Mouse (Mus musculus): ENCODE results near the gene Ehmt1.
"Not testable (repeated sequence)": the region's sequence is repeated elsewhere in the genome, so short reads cannot be mapped to it uniquely, and the experiment has no call there.

Gene Ehmt1

DNA sequence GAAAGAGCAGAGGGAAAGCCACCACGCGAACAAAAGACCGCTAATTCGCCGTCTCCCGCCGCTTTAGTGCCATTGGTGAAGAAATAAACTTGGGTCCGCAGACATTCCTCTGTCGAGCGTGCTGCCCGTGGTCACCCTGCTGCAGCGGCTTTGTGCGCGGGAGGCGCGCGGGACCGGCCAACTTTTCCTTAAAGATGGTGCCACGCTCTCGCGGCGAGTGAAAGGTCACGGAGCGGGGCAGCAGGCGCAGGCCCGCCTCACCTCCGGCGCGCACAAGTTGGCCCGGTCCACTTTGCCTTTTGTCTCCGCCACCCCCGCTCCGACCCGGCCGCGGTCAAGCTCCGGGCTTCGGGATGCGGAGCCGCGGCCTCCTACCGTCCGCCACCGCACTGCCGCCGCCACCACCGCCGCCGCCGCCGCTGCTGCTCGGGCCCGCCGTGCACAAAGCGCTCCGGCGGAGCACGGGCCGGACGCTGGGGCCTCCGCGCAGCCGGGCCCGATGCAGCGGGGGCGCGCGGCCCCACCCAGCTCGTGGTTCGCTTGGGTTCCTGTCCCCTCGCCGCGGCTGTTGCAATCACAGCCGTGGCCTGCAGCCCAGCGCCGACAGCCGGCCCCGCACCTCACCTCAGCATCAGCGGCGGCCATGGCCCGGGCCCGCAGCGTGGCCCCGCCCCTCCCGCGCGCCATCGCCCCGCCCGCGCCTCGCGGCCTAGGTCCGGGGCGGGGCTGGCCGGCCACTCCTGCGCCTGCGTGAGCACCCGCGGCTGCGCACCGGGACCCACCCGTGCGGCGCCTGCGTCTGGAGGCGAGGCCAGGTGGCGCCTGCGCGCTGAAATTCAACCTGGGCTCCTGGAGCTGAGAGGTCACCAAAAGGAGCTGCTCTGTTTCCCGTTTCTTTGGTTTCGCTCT, at the start of gene Ehmt1:
Gene Ehmt1, minus strand, starts transcription at position 685 of the 909 bp plus-strand sequence.
- in situ Hi-C loops (cut with MboI, MseI), result no loop called here

DNA sequence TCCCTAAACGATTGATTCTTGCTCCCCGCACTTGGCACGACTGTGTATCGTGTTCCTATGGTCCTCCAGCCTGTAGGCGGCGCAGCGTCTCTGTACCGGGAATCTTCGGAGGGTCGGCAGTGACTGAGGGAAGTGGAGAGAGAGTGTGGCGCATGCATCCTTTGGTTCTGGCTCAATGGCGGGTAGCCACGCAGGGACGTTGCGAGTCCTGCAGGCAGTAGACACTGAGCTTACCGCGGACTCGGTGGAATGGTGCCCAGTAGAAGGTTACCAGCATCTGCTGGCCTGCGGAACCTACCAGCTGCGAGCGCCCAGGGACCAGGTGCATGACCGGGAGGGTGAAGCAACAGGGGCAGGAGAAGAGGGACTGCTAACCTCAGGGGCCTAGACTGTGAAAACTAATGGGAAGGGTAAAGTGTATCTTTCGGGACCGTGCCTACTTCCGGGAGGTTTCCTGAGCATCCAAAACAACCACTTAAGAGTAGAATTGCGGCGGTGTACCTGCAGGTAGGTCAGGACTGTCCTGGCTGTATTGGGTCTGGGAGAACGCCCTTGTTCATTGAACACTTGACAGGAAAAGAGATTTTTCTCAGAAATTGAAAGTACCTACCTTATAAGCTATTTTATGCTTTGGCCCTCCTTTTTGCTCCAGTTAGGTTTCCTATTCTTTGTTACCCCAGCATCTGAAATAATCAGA, 43.0 kb upstream of the Ehmt1 start, which contains the start of gene Dph7:
Gene Dph7, plus strand, starts transcription at position 97 of the 697 bp plus-strand sequence.
- in situ Hi-C loops (cut with MboI, MseI), result no loop called here

DNA sequence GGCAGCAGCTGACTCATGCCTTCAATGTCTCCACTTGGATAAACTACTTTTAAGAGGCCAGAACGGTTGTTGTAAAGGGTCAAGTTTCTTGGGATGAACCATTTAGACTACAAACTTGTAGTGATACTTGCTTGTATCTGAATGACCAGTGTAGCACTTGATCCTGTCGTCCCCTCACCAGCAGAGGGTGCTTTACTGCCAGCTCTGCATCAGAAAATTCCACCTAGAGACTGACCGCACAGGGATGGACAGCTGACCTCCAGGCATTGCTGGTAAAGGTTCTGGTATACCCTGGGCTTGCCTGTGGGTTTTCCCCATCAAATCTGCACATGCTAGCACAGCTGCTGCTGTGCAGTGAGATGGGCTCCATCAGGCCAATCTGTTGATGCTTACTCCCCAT, 41.5 kb upstream of the Ehmt1 start:
- in situ Hi-C loops (cut with MboI, MseI), result no loop called here

GRCm38 (mm10) chr2:24952537-24953055, 33.2 kb upstream of the Ehmt1 start:
- in situ Hi-C loops (cut with MboI, MseI), result no loop called here

DNA sequence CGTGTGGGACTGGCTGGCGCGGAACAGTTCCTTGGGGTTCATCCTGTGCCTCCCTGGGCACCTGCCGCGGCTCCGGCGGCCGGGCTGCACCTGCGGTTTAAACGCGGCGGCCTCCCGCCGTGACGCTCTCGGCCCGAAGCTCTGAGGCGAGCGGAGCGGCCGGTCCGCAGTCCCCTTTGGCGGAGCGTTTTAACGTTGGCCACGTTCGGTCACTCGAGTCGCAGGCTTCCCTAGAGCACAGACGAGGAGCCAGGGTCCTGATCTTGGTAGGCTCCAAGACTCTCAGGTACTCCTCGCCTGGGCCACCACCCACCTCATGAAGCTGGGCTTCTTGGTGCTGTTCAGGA, 30.7 kb upstream of the Ehmt1 start:
- in situ Hi-C loops (cut with MboI, MseI), result no loop called here

DNA sequence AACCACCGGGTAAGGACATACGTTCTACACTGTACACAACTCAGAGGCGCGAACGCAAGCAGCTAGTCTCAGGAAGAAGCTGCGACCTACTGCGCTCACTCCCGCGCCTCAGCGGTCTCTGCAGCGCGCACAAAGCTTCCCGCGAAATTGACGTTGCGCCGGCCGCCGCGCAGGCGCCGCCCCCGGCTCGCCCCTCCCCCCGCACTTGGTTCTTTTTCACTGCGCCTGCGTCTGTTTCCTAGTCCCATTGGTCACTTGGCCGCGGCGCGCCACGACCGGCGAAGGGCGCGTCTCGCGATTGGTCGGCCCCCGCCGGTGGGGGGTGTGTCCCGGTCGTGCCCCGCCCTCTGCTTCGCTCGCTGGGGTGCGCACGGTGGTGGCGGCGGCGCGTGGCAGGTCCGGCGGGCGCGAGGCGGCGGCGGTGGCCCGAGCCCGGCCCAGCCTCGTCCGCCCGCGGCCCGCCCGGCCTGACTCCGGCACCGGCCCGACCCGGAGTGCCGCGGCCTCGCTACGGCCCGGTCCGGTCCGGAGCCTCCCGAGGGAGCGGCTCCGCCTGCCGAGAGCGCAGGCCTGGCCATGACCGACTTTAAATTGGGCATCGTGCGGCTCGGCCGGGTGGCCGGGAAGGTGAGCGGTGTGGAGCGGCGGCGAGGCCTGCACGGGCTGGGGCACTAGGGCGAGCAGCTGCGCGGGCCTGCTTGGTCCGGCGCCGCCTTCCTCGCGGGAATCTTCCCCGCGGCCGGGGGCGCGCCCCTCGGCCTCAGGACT, 30.2 kb upstream of the Ehmt1 start, which contains the start of gene Zmynd19:
Gene Zmynd19, plus strand, starts transcription at position 372 of the 768 bp plus-strand sequence.
- in situ Hi-C loops (cut with MboI, MseI), result no loop called here

DNA sequence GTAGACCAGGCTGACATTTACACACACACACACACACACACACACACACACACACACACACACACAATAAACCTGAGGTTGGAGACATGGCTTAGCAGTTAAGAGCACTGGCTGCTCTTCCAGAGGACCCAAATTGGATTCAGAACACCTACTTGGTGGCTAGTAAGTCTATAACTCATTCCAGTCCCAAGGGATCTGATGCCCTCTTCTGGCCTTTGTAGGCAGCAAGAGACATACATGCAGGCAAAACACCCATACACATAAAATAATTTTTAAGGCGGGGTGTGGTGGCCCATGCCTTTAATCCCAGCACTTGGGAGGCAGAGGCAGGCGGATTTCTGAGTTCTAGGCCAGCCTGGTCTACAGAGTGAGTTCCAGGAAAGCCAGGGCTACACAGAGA, 24.9 kb upstream of the Ehmt1 start:
- in situ Hi-C loops (cut with MboI, MseI), result not testable (repeated sequence)

GRCm38 (mm10) chr2:24942092-24942491, 22.7 kb upstream of the Ehmt1 start:
- in situ Hi-C loops (cut with MboI, MseI), result no loop called here

GRCm38 (mm10) chr2:24935057-24935796, 15.8 kb upstream of the Ehmt1 start, which contains the start of gene Arrdc1:
Arrdc1 (minus strand) TSS chr2:24935252.
- in situ Hi-C loops (cut with MboI, MseI), result no loop called here

GRCm38 (mm10) chr2:24934441-24934963, 15.1 kb upstream of the Ehmt1 start:
- in situ Hi-C loops (cut with MboI, MseI), result no loop called here

- in situ Hi-C loops (cut with MboI, MseI), result no loop called here
Measured at GRCm38 (mm10) chr2:24929593-24929992, 10.2 kb upstream of the Ehmt1 start.

DNA sequence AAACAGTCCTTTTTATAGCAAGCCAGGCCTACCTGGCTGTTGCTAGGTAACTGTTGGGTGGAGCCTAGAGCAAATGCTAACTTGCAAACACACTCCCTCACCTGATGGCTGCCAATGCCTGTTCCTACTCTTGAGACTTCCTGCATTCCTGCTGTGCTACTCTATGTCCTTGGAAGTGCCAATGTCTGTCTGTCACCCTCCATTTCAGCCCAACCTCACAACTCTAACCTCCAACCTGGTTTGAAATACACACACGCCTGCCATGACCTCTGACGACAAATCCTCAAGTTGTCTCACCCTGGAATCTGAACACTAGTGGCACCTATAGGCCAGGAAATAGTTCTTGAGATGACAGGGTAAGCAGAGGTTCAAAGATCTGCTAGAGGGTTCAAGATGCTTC, 9.7 kb upstream of the Ehmt1 start:
- in situ Hi-C loops (cut with MboI, MseI), result no loop called here

DNA sequence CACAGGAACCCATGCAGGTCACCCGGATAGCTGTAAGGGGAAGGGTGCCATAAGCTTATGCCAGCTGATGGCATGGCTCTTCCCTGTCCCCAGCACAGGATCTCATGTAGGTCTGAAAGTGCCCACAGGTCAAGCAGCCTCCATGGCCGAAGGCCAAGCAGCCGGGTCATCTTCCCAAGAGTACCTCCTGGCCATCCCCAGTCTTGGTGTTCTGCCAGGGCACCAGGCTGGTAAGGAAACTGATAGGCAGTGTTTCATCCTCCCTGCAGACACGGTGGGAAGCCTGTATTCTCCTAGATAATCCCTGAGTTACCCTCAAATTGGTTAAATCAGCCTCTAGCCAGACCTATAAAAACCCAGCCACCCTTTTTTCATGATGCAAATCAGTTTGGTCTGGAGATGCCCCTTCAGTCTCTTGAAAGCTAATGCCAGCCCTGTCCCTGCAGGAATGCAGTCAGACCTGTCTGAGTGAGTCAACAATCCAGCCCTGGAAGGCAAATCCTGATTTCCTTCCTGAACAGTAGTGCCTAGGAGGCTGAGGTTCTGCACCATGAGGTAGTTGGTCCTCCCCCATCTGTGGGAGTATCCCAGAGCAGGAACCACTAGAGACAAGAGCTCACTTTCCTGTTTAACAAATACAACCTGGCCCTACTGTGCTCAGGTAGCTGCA, 8.5 kb upstream of the Ehmt1 start:
- in situ Hi-C loops (cut with MboI, MseI), result no loop called here

- in situ Hi-C loops (cut with MboI, MseI), result no loop called here
Measured at GRCm38 (mm10) chr2:24926965-24927358, 7.5 kb upstream of the Ehmt1 start.

GRCm38 (mm10) chr2:24926345-24926964, 7.0 kb upstream of the Ehmt1 start:
- in situ Hi-C loops (cut with MboI, MseI), result no loop called here

DNA sequence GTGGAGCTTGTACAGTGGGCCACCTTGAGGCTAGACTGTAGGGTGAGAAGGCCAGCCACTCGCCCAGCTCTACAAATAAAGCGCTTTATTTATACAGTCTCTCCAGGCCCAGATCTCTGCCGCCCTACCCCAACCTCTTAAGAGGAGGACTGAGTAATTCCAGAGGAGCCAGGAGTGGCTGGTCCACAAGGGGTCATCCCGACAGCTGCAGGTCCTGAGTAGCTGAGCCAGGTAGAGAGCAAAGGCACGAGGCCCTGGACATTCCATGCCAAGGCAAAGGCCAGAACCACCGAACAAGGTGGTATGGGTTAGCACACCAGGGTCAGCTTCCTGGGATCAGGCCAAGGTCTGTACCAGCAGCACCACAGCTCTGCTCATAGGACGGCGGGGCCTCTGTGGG, 5.9 kb upstream of the Ehmt1 start:
- in situ Hi-C loops (cut with MboI, MseI), result no loop called here

DNA sequence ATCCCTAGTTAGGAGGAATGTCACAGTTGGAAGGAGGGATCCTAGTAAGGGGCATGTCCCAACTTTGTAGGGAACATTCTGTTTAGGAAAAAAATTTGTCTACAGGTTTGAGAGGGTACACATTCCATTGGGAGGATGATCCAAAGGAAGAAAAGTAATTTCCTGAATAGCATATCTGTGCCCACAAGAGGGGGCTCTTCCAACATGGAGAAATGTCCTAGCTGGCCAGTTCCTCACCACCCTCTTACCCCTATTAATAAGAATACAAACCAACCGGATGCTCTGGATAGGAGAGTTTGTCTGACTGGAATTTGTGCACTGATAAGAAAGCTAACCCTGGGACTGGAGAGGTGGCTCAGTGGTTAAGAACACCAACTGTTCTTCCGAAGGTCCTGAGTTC, 4.1 kb upstream of the Ehmt1 start:
- in situ Hi-C loops (cut with MboI, MseI), result no loop called here

DNA sequence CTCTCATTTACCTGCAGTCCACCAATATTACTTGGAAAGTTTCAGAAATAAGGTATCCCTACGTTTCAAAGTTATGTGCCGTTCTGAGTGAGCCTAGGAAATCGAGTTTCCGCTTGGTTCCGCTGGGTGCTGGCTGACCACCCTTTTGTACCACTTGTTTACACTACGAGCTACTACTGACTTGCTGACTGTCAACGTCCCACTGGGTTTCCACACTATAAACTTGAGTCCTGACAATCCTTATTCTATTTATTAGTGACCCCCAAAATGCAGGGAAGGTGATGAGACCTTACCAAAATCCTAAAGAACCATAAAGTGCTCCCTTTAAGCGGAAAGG, 393 bp upstream of the Ehmt1 start:
- in situ Hi-C loops (cut with MboI, MseI), result no loop called here

- in situ Hi-C loops (cut with MboI, MseI), result no loop called here
Measured at GRCm38 (mm10) chr2:24914762-24915161, 4.7 kb downstream of the Ehmt1 start.

DNA sequence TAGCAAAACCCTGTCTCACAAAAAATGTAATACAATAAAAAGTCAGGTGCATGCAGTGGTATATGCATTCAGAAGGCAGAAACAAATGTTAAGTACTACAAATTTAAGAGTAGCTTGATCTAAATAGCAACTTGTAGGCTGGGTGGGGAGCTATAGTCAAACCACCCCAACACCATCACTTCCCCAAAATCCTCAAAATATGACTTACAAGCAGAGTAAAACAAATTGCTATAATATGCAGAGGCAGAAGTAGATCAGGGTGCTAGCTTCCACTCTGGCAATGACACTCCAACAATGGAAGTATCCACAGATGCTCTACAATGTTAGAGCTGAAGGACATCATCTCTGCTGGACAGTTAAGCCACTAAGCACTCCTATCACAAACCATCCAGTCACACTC, 6.8 kb downstream of the Ehmt1 start:
- in situ Hi-C loops (cut with MboI, MseI), result no loop called here

Data from T-helper 2 cell (primary cell).